Mouse (Mus musculus) MEL (cell line): Measurements from ENCODE around the gene Naa10. TPM values are rescaled to one million over a fixed set of nuclear protein-coding genes. Genes with fewer than 3 reads are reported as not detected.

Experiments used
- DNase-seq: peaks from one replicate; pipeline ENCODE4 v3.0.0; 2011; ENCODE audit warnings: low read depth, low spot score
- H3K27ac ChIP-seq: 2 replicates; pipeline ENCODE4 v1.5.1; 2012; ENCODE audit warnings: low read depth, mild to moderate bottlenecking, control low read depth, low read length, moderate library complexity; ENCODE audit not compliant: control insufficient read depth
- H3K27me3 ChIP-seq, 2 experiments: fragments of 150-350 bp in 1 of 2; sonication (generic) in 1 of 2; 2 replicates each; pipeline ENCODE4 v1.6.1; 2012; ENCODE audit warnings: low read length in 2 of 2, mild to moderate bottlenecking in 2 of 2, improper control_type of control experiment in 1 of 2, moderate library complexity in 1 of 2; ENCODE audit not compliant: insufficient read depth in 2 of 2, control insufficient read depth in 1 of 2
- H3K36me3 ChIP-seq, 2 experiments: 2 replicates each; pipeline ENCODE4 v1.6.1; 2012 to 2014; ENCODE audit warnings: low read length in 2 of 2, improper control_type of control experiment in 1 of 2, inconsistent platforms in 1 of 2, mild to moderate bottlenecking in 1 of 2; ENCODE audit not compliant: insufficient read depth in 2 of 2, control insufficient read depth in 1 of 2
- H3K4me1 ChIP-seq, 2 experiments: fragments of 150-350 bp in 1 of 2; sonication (generic) in 1 of 2; 2 replicates each; pipeline ENCODE4 v1.6.1; 2012; ENCODE audit warnings: low read length in 2 of 2, improper control_type of control experiment in 1 of 2, mild to moderate bottlenecking in 1 of 2; ENCODE audit not compliant: insufficient read depth in 2 of 2, control insufficient read depth in 1 of 2
- H3K4me3 ChIP-seq, 2 experiments: fragments of 150-350 bp in 1 of 2; sonication (generic) in 1 of 2; 2 replicates each; pipeline ENCODE4 v1.5.1; 2012; ENCODE audit warnings: low read depth in 2 of 2, low read length in 2 of 2, mild to moderate bottlenecking in 2 of 2, moderate library complexity in 2 of 2, control low read depth in 1 of 2, improper control_type of control experiment in 1 of 2; ENCODE audit not compliant: control insufficient read depth in 1 of 2, insufficient read depth in 1 of 2
- H3K79me2 ChIP-seq: 2 replicates; pipeline ENCODE4 v1.6.1; 2012; ENCODE audit warnings: mild to moderate bottlenecking, low read length, moderate library complexity; ENCODE audit not compliant: control insufficient read depth, poor library complexity, insufficient read depth
- H3K9ac ChIP-seq: 2 replicates; pipeline ENCODE4 v1.6.1; 2012; ENCODE audit warnings: low read depth, mild to moderate bottlenecking, control low read depth, low read length, moderate library complexity; ENCODE audit not compliant: control insufficient read depth, poor library complexity, severe bottlenecking
- H3K9me3 ChIP-seq: fragments of 150-350 bp; sonication (generic); replicated peaks from 2 replicates; pipeline ENCODE4 v1.6.1; 2012; ENCODE audit warnings: mild to moderate bottlenecking, low read length, improper control_type of control experiment, moderate library complexity; ENCODE audit not compliant: insufficient read depth
- BHLHE40 ChIP-seq: IDR thresholded peaks from 2 replicates; pipeline ENCODE4 v1.6.1; 2012; ENCODE audit warnings: low read depth, mild to moderate bottlenecking, inconsistent platforms, low read length, improper control_type of control experiment, borderline replicate concordance
- CHD1 ChIP-seq: IDR thresholded peaks from 2 replicates; pipeline ENCODE4 v1.6.1; 2012; ENCODE audit warnings: low read depth, mild to moderate bottlenecking, inconsistent platforms, low read length, improper control_type of control experiment
- CHD2 ChIP-seq: IDR thresholded peaks from 2 replicates; pipeline ENCODE4 v1.6.1; 2011; ENCODE audit warnings: low read length, improper control_type of control experiment
- CTCF ChIP-seq, 3 experiments: IDR thresholded peaks in 2 of 3; conservative IDR thresholded peaks in 1 of 3; 2 replicates each; pipeline ENCODE4 v1.5.1; 2011 to 2012; ENCODE audit warnings: low read length in 3 of 3, low read depth in 2 of 3, mild to moderate bottlenecking in 2 of 3, improper control_type of control experiment in 1 of 3, inconsistent platforms in 1 of 3, mixed read lengths in 1 of 3, moderate library complexity in 1 of 3; ENCODE audit not compliant: control insufficient read depth in 1 of 3, insufficient read depth in 1 of 3, poor library complexity in 1 of 3, severe bottlenecking in 1 of 3
- E2F4 ChIP-seq: IDR thresholded peaks from 2 replicates; pipeline ENCODE4 v1.6.1; 2011; ENCODE audit warnings: low read depth, low read length, improper control_type of control experiment, borderline replicate concordance
- ELF1 ChIP-seq: IDR thresholded peaks from 2 replicates; pipeline ENCODE4 v1.6.1; 2014; ENCODE audit warnings: low read depth, mild to moderate bottlenecking, inconsistent platforms, low read length, improper control_type of control experiment, moderate library complexity
- EP300 ChIP-seq, 2 experiments: IDR thresholded peaks; 2 replicates each; pipeline ENCODE4 v1.6.1; 2011; ENCODE audit warnings: improper control_type of control experiment in 2 of 2, low read length in 2 of 2, low read depth in 1 of 2, mild to moderate bottlenecking in 1 of 2
- ETS1 ChIP-seq: IDR thresholded peaks from 2 replicates; pipeline ENCODE4 v1.6.1; 2012; ENCODE audit warnings: low read depth, mild to moderate bottlenecking, inconsistent platforms, low read length, improper control_type of control experiment, moderate library complexity
- GATA1 ChIP-seq: IDR thresholded peaks from 2 replicates; pipeline ENCODE4 v1.6.1; 2011; ENCODE audit warnings: low read depth, low read length, improper control_type of control experiment
- HCFC1 ChIP-seq: IDR thresholded peaks from 2 replicates; pipeline ENCODE4 v1.6.1; 2012; ENCODE audit warnings: low read depth, mild to moderate bottlenecking, inconsistent platforms, low read length, improper control_type of control experiment, moderate library complexity
- JUND ChIP-seq: IDR thresholded peaks from 2 replicates; pipeline ENCODE4 v1.6.1; 2011; ENCODE audit warnings: low read depth, mild to moderate bottlenecking, improper control_type of control experiment, low read length
- KAT2A ChIP-seq: conservative IDR thresholded peaks from 2 replicates; pipeline ENCODE4 v1.6.1; 2012; ENCODE audit warnings: low read depth, low read length, improper control_type of control experiment, inconsistent platforms
- MAFK ChIP-seq: IDR thresholded peaks from 2 replicates; pipeline ENCODE4 v1.6.1; 2011; ENCODE audit warnings: low read depth, mild to moderate bottlenecking, low read length, improper control_type of control experiment, borderline replicate concordance
- MAX ChIP-seq: IDR thresholded peaks from 2 replicates; pipeline ENCODE4 v1.6.1; 2011; ENCODE audit warnings: low read length, improper control_type of control experiment
- MAZ ChIP-seq: IDR thresholded peaks from 2 replicates; pipeline ENCODE4 v1.6.1; 2012; ENCODE audit warnings: low read depth, mild to moderate bottlenecking, inconsistent platforms, low read length, improper control_type of control experiment
- MXI1 ChIP-seq: IDR thresholded peaks from 2 replicates; pipeline ENCODE4 v1.6.1; 2011; ENCODE audit warnings: mild to moderate bottlenecking, low read depth, low read length, improper control_type of control experiment
- MYB ChIP-seq: IDR thresholded peaks from 2 replicates; pipeline ENCODE4 v1.6.1; 2011; ENCODE audit warnings: mild to moderate bottlenecking, low read depth, low read length, improper control_type of control experiment
- MYC ChIP-seq: IDR thresholded peaks from 2 replicates; pipeline ENCODE4 v1.6.1; 2011; ENCODE audit warnings: low read depth, mild to moderate bottlenecking, low read length, improper control_type of control experiment, moderate library complexity
- NELFE ChIP-seq: IDR thresholded peaks from 2 replicates; pipeline ENCODE4 v1.6.1; 2011; ENCODE audit warnings: low read depth, low read length, improper control_type of control experiment
- NRF1 ChIP-seq: IDR thresholded peaks from 2 replicates; pipeline ENCODE4 v1.6.1; 2014; ENCODE audit warnings: low read depth, mild to moderate bottlenecking, inconsistent platforms, low read length, improper control_type of control experiment, moderate library complexity; ENCODE audit not compliant: poor library complexity, insufficient read depth, severe bottlenecking
- POLR2A ChIP-seq, 2 experiments: IDR thresholded peaks; 2 replicates each; pipeline ENCODE4 v1.6.1; 2011 to 2012; ENCODE audit warnings: low read length in 2 of 2, mild to moderate bottlenecking in 2 of 2, control low read depth in 1 of 2, improper control_type of control experiment in 1 of 2, low read depth in 1 of 2, moderate library complexity in 1 of 2; ENCODE audit not compliant: control insufficient read depth in 1 of 2, insufficient read depth in 1 of 2, poor library complexity in 1 of 2
- POLR2AphosphoS2 ChIP-seq: IDR thresholded peaks from 2 replicates; pipeline ENCODE4 v1.6.1; 2011; ENCODE audit warnings: low read length, improper control_type of control experiment
- RAD21 ChIP-seq: IDR thresholded peaks from 2 replicates; pipeline ENCODE4 v1.6.1; 2011; ENCODE audit warnings: mild to moderate bottlenecking, low read depth, low read length, improper control_type of control experiment
- RCOR1 ChIP-seq: IDR thresholded peaks from 2 replicates; pipeline ENCODE4 v1.6.1; 2012; ENCODE audit warnings: low read depth, mild to moderate bottlenecking, inconsistent platforms, low read length, improper control_type of control experiment
- SIN3A ChIP-seq: IDR thresholded peaks from 2 replicates; pipeline ENCODE4 v1.6.1; 2012; ENCODE audit warnings: low read length, improper control_type of control experiment, inconsistent platforms
- TAL1 ChIP-seq: IDR thresholded peaks from 2 replicates; pipeline ENCODE4 v1.6.1; 2012; ENCODE audit warnings: mild to moderate bottlenecking, inconsistent platforms, low read length, moderate library complexity, mixed read lengths
- TBP ChIP-seq: IDR thresholded peaks from 2 replicates; pipeline ENCODE4 v1.8.0; 2011; ENCODE audit warnings: low read depth, low read length, improper control_type of control experiment
- TCF12 ChIP-seq: IDR thresholded peaks from 2 replicates; pipeline ENCODE4 v1.6.1; 2014; ENCODE audit warnings: low read depth, mild to moderate bottlenecking, inconsistent platforms, low read length, improper control_type of control experiment, moderate library complexity
- USF2 ChIP-seq, 2 experiments: IDR thresholded peaks; 2 replicates each; pipeline ENCODE4 v1.6.1; 2011 to 2012; ENCODE audit warnings: improper control_type of control experiment in 2 of 2, low read length in 2 of 2, borderline replicate concordance in 1 of 2, inconsistent platforms in 1 of 2, low read depth in 1 of 2, mild to moderate bottlenecking in 1 of 2; ENCODE audit not compliant: insufficient read depth in 1 of 2
- ZC3H11A ChIP-seq: IDR thresholded peaks from 2 replicates; pipeline ENCODE4 v1.6.1; 2012; ENCODE audit warnings: low read depth, mild to moderate bottlenecking, inconsistent platforms, low read length, improper control_type of control experiment
- ZKSCAN1 ChIP-seq: IDR thresholded peaks from 2 replicates; pipeline ENCODE4 v1.6.1; 2012; ENCODE audit warnings: low read depth, mild to moderate bottlenecking, inconsistent platforms, low read length, improper control_type of control experiment, moderate library complexity
- ZMIZ1 ChIP-seq: IDR thresholded peaks from 2 replicates; pipeline ENCODE4 v1.6.1; 2012; ENCODE audit warnings: low read depth, mild to moderate bottlenecking, inconsistent platforms, low read length, improper control_type of control experiment, moderate library complexity
- polyA plus RNA-seq, 2 experiments: library from polyadenylated mRNA; stranded (reverse) in 1 of 2; unstranded in 1 of 2; fragments of >175 nt in 1 of 2; fragments of >200 nt in 1 of 2; gene quantifications; 2 replicates each; pipeline versions ENCODE4 v1.2.1 to v1.2.4; 2012; ENCODE audit warnings: low replicate concordance in 2 of 2, low read depth in 1 of 2; ENCODE audit not compliant: insufficient read length in 2 of 2, insufficient read depth in 1 of 2, missing spikeins in 1 of 2
- total RNA-seq: library from RNA; depleted of rRNA; stranded (reverse); fragments of 300-350 nt; gene quantifications from 2 replicates; pipeline ENCODE4 v1.2.3, GENCODE M21; 2012; rRNA removed

Naa10 gene
- total RNA-seq (155 and 174 TPM in 2 replicates), polyA plus RNA-seq (100 to 1,000 TPM; 253 to 417 TPM)

GRCm38 (mm10) chrX:73921823-73922549 is at the start of gene Naa10, which contains the start of gene Arhgap4:
Gene Naa10 (minus strand): TSS chrX:73921944.
Gene Arhgap4 (minus strand): TSS chrX:73921870.
- Histone ChIP-seq H3K27me3 (no peaks in the 10 kb centered on the region), H3K4me3 (peak within 1 kb of the TSS; percentile 75 to 97), H3K79me2 (peaks cover 22% of the 10 kb centered on the region), H3K9ac (peak within 1 kb of the TSS; percentile 97), H3K4me1 (peaks cover 3 to 23% of the 10 kb centered on the region in 2 experiments)
- TF ChIP-seq CTCF (IDR thresholded peaks at IDR 0.05 in 2 of 3, conservative IDR thresholded peaks at IDR 0.05 in 1 of 3; ENCODE audit: control insufficient read depth in 1 of 3, insufficient read depth in 1 of 3, low read depth in 2 of 3, low read length in 3 of 3, poor library complexity in 1 of 3, severe bottlenecking in 1 of 3) (no peak), ZC3H11A (no peak), ELF1 (no peak), HCFC1 (peak; percentile 80), TCF12 (no peak), MYB (no peak), CHD2 (no peak), TBP (peak; percentile 79), NRF1 (no peak), KAT2A (no peak), RCOR1 (no peak), GATA1 (no peak), MXI1 (peak; percentile 88), MAZ (0 out of 2 replicates have a peak, but pooled peaks have one; percentile 39), ZMIZ1 (peak; percentile 86; the same call in 1 of the 2 replicates), ETS1 (no peak), RAD21 (no peak), MYC (peak; percentile 94), MAFK (no peak), MAX (peak; percentile 85), EP300 (IDR thresholded peaks at IDR 0.05; ENCODE audit: low read depth in 1 of 2, low read length in 2 of 2) (no peak), SIN3A (no peak; the same call in none of the 2 replicates), NELFE (peak; percentile 78), E2F4 (no peak), BHLHE40 (no peak), POLR2AphosphoS2 (peak; percentile 89), CHD1 (no peak), JUND (no peak), ZKSCAN1 (no peak), POLR2A (IDR thresholded peaks at IDR 0.05; ENCODE audit: control insufficient read depth in 1 of 2, insufficient read depth in 1 of 2, low read depth in 1 of 2, low read length in 2 of 2, poor library complexity in 1 of 2) (peak; percentile 46 to 83; a peak in 2 of 4 replicates), TAL1 (no peak), USF2 (IDR thresholded peaks at IDR 0.05; ENCODE audit: borderline replicate concordance in 1 of 2, insufficient read depth in 1 of 2, low read depth in 1 of 2, low read length in 2 of 2) (no peak)
- TF ChIP-seq, all 39 proteins: peak for 10
- H3K9me3 ChIP-seq: no peaks in the 10 kb centered on the region
- H3K27ac ChIP-seq: peak within 1 kb of the TSS; percentile 96
- peak; percentile 95 for DNase-seq
- peaks cover 0 to 25% of the 10 kb centered on the region in 2 experiments; a peak in 2 of 4 replicates for H3K36me3 ChIP-seq
